Comparison of ENCODE assay signal across 11 mouse cellular contexts in genomic region chr5:115976446-115976845, GRCm38 (mm10).
"Had no signal": no experiment of that assay in that cellular context is flagged by ENCODE, and none has a peak within 500 bp of the region (broad histone marks: within the 10 kb centered on the region; RNA-seq: fewer than 3 reads in every experiment).

No protein-coding gene starts in this region.

- H3K9ac ChIP-seq: hindbrain, embryonic 14.5 days; liver, embryonic 12.5 days; liver, postnatal 0 days; midbrain, embryonic 13.5 days had no signal

- DNase-seq: liver, postnatal 0 days; right cerebral cortex, postnatal 14 days; thymus, postnatal 36 days had no signal

- H3K4me3 ChIP-seq: hindbrain, embryonic 10.5 days; left cerebral cortex, adult 2 months; limb, embryonic 10.5 days; liver, embryonic 12.5 days; megakaryocyte, embryonic 14.5 days; midbrain, embryonic 13.5 days had no signal

- H3K27ac ChIP-seq: hindbrain, embryonic 10.5 days; hindbrain, embryonic 14.5 days; left cerebral cortex, adult 2 months; limb, embryonic 10.5 days had no signal

- H3K9me3 ChIP-seq: hindbrain, embryonic 10.5 days; limb, embryonic 10.5 days; liver, embryonic 12.5 days; megakaryocyte, embryonic 14.5 days; midbrain, embryonic 13.5 days had no signal

- H3K4me2 ChIP-seq: hindbrain, embryonic 14.5 days; midbrain, embryonic 13.5 days had no signal

- ATAC-seq: intestine, embryonic 16.5 days; liver, embryonic 12.5 days; midbrain, embryonic 13.5 days had no signal

- H3K27me3 ChIP-seq: liver, embryonic 12.5 days; megakaryocyte, embryonic 14.5 days; midbrain, embryonic 13.5 days had no signal
